Mouse (Mus musculus) B cell, adult 2 months (primary cell): ENCODE results near the gene Mgst2.

Source experiments
- DNase-seq, 2 experiments: peaks; one replicate each; pipeline ENCODE4 v3.0.0; 2022

The Mgst2 gene

DNA sequence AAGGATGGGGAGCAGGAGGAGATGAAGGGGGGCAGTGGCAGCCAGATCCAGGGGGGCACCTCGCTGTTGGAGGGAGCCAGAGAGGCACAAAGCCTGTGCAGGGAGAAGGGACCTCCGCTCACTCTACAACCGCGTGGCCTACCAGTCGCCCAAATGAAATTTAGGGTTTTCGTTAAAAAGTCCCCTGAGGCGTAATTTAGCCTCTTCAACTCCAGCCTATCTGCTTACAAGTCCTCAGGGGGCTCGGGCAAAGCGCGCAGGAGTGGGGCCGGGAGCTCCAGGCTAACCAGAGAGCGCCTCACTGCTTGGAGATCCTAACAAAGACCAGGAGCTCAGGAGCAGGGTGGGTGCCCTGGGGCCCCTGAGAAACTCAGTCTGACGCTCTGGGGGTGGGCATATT lies 41.8 kb downstream of the Mgst2 start:
- peak; percentile 5 to 7 for DNase-seq

- DNase-seq = no peak
Measured at GRCm38 (mm10) chr3:51702701-51703286, 42.6 kb downstream of the Mgst2 start.

GRCm38 (mm10) chr3:51703478-51703877 lies 43.3 kb downstream of the Mgst2 start:
- DNase-seq = no peak

DNA sequence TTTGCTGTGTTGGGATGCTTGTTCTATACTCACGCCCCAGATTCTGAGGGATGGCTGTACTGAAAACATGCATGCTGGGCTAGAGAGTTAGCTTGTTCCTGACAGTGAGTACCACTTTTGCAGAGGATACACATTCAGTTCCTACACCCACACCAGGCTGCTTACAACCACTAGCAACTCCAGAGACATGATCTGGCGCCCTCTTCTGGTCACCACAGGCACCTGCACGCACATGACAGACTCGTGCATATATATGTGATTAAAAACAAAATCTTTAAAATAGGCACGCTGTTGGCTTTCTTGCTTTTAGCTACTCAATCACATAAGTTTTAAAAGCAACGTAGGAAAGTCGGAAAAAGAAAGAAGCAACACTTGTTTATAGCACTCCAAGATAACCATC lies 45.1 kb downstream of the Mgst2 start:
- DNase-seq = peak; percentile 46

- DNase-seq = no peak
Measured at GRCm38 (mm10) chr3:51708375-51708745, 48.2 kb downstream of the Mgst2 start.

- peak; percentile 58 to 59 for DNase-seq
Measured at GRCm38 (mm10) chr3:51708746-51709411, 48.7 kb downstream of the Mgst2 start.

DNA sequence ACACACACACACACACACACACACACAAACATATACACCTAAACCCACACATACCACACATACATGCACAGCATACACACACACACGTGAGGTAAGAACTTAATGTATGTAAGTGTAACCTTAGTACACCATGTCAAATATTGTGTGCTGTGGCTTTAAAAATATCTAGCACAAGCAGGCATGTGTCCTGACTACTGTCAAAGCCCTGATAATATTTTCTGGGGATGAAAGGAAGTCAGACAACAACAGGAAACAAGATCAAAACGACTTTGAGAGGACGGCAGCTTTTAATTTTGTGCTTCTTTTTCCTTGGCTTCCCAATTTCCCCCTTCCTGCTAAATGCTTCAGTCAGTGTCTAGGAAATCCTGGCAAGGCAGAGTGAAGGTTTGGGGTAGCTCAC lies 52.2 kb downstream of the Mgst2 start:
- DNase-seq = no peak

DNA sequence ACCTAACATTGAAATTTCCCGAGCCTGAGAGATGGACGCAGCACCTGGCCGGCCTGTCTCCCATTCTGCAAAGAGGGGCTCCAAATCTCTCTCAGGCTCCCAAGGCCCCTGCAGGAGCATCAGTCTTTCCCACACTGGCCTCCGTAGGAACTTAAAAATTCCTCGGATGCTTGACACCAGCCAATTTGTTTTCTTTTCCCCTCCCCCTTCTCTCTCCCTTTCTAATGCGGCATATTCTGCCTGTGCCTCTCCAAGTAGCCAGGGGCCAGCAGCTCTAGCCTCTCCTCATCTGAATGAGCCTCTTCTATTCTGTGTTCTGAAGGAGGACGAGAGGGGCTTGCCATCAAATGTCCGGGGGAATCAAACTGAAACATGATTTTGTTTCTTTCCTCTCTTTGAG lies 53.1 kb downstream of the Mgst2 start:
- DNase-seq = no peak

DNA sequence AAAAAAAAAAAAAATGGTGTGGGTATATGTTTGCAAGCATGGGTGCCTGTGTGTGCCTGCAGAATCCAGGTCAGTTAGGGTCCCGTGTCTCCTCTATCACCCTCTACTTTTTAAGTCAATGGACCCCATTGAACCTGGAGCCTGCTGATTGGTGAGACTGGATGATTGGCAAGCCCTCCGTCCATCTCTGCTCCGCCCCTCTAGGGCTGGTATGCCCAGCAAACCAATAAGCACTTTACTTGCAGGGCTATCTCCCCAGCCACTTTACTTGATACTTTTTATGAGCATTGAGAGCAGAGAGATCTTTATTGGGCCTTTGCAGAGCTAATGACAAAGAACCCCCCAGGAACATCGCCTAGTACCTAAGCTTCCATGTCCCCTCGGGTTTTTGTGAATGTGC lies 54.3 kb downstream of the Mgst2 start:
- no peak for DNase-seq

DNA sequence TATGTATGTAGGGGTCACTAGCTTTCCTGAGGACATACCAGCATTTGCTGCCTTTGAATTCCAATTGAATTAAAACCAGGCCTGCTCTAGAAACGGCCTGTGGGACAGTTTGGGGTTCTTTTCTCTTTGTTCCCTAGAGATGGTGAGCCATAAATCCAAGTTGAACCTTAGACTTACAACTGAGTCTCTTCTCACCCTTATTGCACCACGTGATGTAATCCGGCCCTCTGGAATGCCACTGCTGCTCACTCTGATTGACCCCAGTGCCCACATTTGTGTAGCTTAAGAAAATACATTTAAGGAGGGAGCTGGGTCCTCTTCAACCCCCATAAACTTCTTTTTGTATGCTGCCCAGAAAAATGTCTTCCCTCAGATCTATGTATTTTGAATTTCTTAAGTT lies 57.3 kb downstream of the Mgst2 start:
- DNase-seq = no peak

DNA sequence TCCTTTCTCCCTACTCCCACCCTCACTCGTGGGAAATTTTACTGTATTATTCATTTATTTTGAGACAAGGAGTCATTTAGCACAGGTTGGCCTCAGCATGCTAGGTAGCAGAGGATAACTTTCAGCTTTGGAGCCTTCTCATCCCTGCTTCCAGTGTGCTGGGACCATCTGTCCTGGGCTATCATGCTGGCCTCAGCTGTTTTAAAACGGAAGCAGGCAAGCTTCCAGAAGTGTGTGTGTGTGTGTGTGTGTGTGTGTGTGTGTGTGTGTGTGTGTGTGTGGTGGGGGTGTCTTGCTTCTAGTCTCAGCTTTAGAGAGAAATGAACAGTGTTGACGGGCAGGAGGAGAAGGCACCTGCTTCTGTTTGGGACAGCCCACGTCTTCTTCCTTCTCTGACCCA lies 57.7 kb downstream of the Mgst2 start:
- DNase-seq = no peak

- DNase-seq = no peak
Measured at GRCm38 (mm10) chr3:51719373-51719772, 59.2 kb downstream of the Mgst2 start.

- no peak for DNase-seq
Measured at GRCm38 (mm10) chr3:51719982-51720381, 59.8 kb downstream of the Mgst2 start.

DNA sequence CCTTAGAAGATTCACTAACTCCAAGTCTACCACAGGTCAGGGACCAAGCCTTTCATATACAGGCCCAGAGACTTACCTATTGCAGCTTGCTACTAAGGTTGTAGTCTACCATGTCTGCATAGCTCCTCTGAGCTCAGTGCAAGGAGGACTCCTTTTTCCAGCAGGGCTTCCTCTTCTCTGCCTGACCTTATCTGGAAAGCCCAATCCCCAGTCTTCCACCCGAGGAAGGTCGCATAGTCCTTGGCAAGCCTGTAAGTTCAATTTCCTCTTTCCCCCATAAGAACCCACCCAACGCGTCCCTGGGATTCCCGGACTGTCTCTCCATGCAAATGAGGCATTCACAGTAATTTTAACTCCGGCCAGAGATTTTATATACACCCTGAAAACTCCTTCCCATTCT lies 66.1 kb downstream of the Mgst2 start:
- no peak for DNase-seq

GRCm38 (mm10) chr3:51727487-51727886 lies 67.3 kb downstream of the Mgst2 start:
- no peak for DNase-seq

- no peak for DNase-seq
Measured at GRCm38 (mm10) chr3:51727968-51728367, 67.8 kb downstream of the Mgst2 start.

GRCm38 (mm10) chr3:51728456-51728855 lies 68.3 kb downstream of the Mgst2 start:
- no peak for DNase-seq

DNA sequence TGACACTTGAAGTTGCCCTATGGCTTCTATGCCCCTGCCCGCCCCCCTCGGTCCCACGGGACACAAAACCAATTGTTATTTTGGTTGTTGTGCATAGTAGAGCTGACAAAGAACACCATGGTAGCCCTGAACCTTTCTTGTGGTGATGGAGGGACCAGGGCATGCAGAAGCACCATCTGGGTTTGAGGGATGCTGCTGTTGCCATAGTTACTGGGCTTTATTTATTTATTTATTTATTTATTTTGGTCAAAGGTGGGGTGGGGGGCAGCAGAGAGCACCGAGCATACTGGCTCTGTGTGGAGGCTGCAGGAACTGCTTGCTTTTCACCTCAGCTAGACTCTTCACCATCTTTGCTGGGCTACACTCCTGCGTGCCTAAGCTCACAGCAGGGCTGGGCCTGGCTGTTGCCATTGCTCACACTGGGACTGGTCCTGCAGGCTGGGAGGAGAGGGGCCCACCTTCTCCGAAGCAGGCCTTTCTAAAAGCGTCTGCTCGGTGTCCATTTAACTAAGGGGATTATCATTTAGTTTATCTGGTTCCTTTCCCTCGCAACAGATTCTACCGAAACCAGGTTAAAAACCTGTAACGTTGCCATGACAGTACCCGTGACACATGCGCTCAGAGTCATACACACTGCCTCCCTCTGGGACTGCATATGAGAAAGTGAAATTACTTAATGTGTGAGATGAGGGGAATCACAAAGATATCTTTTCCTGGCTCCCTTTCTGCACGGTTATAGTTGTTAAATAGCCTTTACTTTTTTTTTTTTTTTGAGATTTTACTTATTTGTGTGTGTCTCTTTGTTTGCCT lies 69.2 kb downstream of the Mgst2 start:
- DNase-seq = peak in 1 of 2 experiments; percentile 7

DNA sequence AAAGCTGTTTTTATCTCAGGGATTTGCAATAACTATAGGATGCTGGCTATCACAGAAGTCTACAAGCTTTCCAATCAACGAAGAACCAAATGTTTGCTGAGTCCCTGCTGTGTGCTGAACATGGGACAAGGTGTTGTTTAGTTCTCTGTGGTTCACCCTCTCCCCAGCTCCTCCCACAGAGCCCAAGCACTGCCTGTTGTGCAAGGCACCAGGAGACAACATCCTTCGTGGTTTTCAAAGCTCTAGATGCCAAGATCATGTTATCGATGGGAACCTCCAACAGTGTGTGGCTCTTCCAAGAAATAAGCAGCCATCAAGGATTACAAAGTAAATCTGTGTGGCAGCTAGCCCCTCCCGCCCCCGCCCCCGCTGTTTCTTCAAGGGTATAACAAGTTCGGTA lies 70.5 kb downstream of the Mgst2 start:
- no peak for DNase-seq

- no peak for DNase-seq
Measured at GRCm38 (mm10) chr3:51731949-51732636, 71.9 kb downstream of the Mgst2 start.
